Mouse (Mus musculus) heart, adult 8-10 months (tissue): Measurements from ENCODE around the gene Gm7929. TPM values are rescaled to one million over a fixed set of nuclear protein-coding genes. Genes with fewer than 3 reads are reported as not detected.
"Not testable (repeated sequence)": the region's sequence is repeated elsewhere in the genome, so short reads cannot be mapped to it uniquely, and the experiment has no call there.

Experiments
- DNase-seq: peaks from one replicate; pipeline ENCODE4 v3.0.0; 2022; ENCODE audit warnings: low spot score
- total RNA-seq, 4 experiments: library from RNA; stranded (reverse); gene quantifications; 2 replicates each; pipeline ENCODE4 v1.2.4; 2022

Gene Gm7929
- not detected for total RNA-seq

DNA sequence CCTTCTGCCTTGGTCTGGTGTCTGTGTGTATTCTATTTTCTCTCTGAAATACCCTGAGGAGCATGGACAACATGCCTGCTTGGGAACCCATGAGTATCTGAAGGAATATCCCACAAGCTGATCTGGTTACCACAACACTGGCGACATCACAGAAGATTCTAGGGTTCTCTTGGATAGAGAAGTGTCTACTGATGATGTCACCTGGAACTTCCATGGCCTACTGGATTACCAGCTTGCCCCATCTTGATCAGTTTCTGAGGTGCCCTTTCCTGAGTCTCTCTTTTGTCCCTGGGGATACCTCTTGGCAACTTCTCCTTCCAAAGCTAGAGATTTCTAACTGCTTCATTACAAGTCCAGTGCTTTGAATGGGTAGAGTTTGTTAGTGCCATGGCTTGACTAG is at the start of gene Gm7929:
Gm7929 (minus strand) TSS at position 101 of the 400 bp plus-strand sequence.
- DNase-seq = not testable (repeated sequence)

- not testable (repeated sequence) for DNase-seq
Measured at GRCm38 (mm10) chr14:41772341-41772740, 21.9 kb upstream of the Gm7929 start, which contains the start of gene Gm47189. Gene Gm47189 (minus strand): TSS chr14:41772441.

DNA sequence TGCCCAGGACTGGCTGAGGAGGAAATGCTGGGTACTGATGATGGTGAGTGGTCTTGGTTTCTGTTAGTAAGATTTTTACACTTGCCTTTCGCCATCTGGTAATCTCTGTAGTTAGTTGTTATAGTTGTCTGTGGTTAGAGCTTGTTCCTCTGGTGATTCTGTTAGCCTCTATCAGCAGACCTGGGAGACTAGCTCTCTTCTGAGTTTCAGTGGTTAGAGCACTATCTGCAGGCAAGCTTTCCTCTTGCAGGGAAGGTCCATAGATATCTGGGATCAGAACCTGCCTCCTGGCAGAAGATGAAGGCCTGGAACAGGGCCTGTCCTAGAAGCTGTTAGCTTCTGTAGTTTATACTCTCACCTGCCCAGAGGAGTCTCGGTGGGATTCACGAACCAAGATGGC is 5.5 kb upstream of the Gm7929 start:
- peak; percentile 7 for DNase-seq

GRCm38 (mm10) chr14:41723437-41723836 is 27.0 kb downstream of the Gm7929 start:
- DNase-seq = not testable (repeated sequence)

- not testable (repeated sequence) for DNase-seq
Measured at GRCm38 (mm10) chr14:41717180-41717579, 33.2 kb downstream of the Gm7929 start.

- DNase-seq = not testable (repeated sequence)
Measured at GRCm38 (mm10) chr14:41701785-41702184, 48.6 kb downstream of the Gm7929 start, which contains the start of gene Gm8068. Gene Gm8068 (minus strand): TSS chr14:41701885.

Other genes starting within 250 kb of the Gm7929 start
- not detected for gene Gm7970, start 195.0 kb downstream of the Gm7929 start, total RNA-seq
- gene 1700049E17Rik2, start 177.4 kb downstream of the Gm7929 start, total RNA-seq = under 1 TPM in 1 of 4 experiments, not detected in 3; 0.41 TPM
- not detected for gene Gm3072, start 126.0 kb downstream of the Gm7929 start, total RNA-seq
- not detected for gene Gm3676, start 104.1 kb downstream of the Gm7929 start, total RNA-seq
- gene Gm8068, start 48.7 kb downstream of the Gm7929 start, total RNA-seq = not detected
- gene Gm47189, start 21.8 kb upstream of the Gm7929 start, total RNA-seq = not detected
- not detected for gene Gm7980, start 156.7 kb upstream of the Gm7929 start, total RNA-seq
- not detected for gene 1700049E17Rik1, start 174.3 kb upstream of the Gm7929 start, total RNA-seq
- not detected for gene 1700024B05Rik, start 193.4 kb upstream of the Gm7929 start, total RNA-seq
- not detected for gene Gm6401, start 217.3 kb upstream of the Gm7929 start, total RNA-seq
- not detected for gene Gm3543, start 232.7 kb upstream of the Gm7929 start, total RNA-seq